Mouse (Mus musculus) embryonic facial prominence, embryonic 13.5 days (tissue): Measurements from ENCODE around the gene Wdr24. TPM values are rescaled to one million over a fixed set of nuclear protein-coding genes. Genes with fewer than 3 reads are reported as not detected.

Source experiments
- ATAC-seq: fragments of 200-750 bp; cut with Nextera tagmentation; 2 replicates; pipeline ENCODE4 v1.8.0; 2017; ENCODE audit warnings: low read depth; ENCODE audit not compliant: insufficient number of reproducible peaks, insufficient read depth, low FRiP score, low TSS enrichment
- H3K27ac ChIP-seq: fragments of 300-500 bp; sonication (generic); 2 replicates; pipeline ENCODE4 v1.5.1; 2015; ENCODE audit warnings: moderate library complexity, mild to moderate bottlenecking, inconsistent platforms
- H3K27me3 ChIP-seq: fragments of 300-500 bp; sonication (generic); 2 replicates; pipeline ENCODE4 v1.6.1; 2015; ENCODE audit warnings: mild to moderate bottlenecking, inconsistent platforms
- H3K36me3 ChIP-seq: fragments of 300-500 bp; sonication (generic); 2 replicates; pipeline ENCODE4 v1.6.1; 2015; ENCODE audit warnings: mild to moderate bottlenecking, inconsistent platforms
- H3K4me1 ChIP-seq: fragments of 300-500 bp; sonication (generic); 2 replicates; pipeline ENCODE4 v1.6.1; 2015; ENCODE audit warnings: inconsistent platforms
- H3K4me2 ChIP-seq: fragments of 300-500 bp; sonication (generic); 2 replicates; pipeline ENCODE4 v1.6.1; 2015; ENCODE audit warnings: moderate library complexity, mild to moderate bottlenecking, inconsistent platforms
- H3K4me3 ChIP-seq: fragments of 300-500 bp; sonication (generic); 2 replicates; pipeline ENCODE4 v1.5.1; 2015; ENCODE audit warnings: mild to moderate bottlenecking, inconsistent platforms
- H3K9ac ChIP-seq: fragments of 300-500 bp; sonication (generic); 2 replicates; pipeline ENCODE4 v1.6.1; 2015; ENCODE audit warnings: mild to moderate bottlenecking, inconsistent platforms
- H3K9me3 ChIP-seq: fragments of 300-500 bp; sonication (generic); 2 replicates; pipeline ENCODE4 v1.6.1; 2016; ENCODE audit warnings: inconsistent platforms
- WGBS: fragments of 180-500 bp; shearing (Covaris S2); methylation state at CpG from one replicate; pipeline ENCODE4 v1.1.7; 2015; ENCODE audit warnings: mixed read lengths; 5-methylcytosine and 5-hydroxymethylcytosine counted together
- polyA plus RNA-seq: library from polyadenylated mRNA; unstranded; fragments of >200 nt; fragmentation: Nextera tagmentation; extraction: Ambion mirVana; gene quantifications from 2 replicates; pipeline ENCODE4 v1.2.1, GENCODE M21; 2015

Wdr24 gene
- polyA plus RNA-seq, 1 experiment from 2014 or later = 30.0 TPM

DNA sequence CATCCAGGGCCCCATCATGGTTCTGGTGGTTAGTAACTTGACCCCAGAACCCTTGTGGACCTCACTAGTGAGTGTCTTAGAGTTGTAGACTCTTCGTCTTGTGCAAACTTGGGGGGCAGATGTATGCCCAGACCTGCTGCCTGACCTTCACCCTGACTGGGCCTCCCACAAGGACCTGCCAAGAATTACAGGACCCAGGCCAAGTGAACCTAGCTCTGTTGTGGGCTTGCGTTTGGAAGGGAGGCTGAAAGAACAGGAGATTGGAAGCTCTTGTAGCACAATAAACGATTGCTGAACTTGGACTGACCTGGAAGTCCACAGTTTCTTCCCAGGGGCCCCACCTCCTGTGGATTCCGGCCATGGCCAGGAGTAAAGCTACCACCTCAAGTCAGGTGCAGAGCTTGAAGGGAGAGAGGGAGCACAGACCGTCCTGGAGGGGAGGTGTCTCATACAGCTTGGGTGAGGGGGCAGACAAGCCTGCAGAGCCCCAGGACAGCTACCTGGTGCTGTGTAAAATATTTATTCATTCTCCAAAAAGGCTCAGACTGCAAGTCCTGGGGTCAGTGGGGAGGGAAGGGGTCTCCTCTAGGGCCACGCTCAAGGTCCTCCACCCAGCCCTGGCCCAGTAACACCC lies 10.7 kb downstream of the Wdr24 start:
- H3K4me1 ChIP-seq = peaks cover 72% of the 10 kb centered on the region

GRCm38 (mm10) chr17:25834595-25835222 lies 11.3 kb downstream of the Wdr24 start:
- H3K36me3 ChIP-seq = peaks cover 56% of the 10 kb centered on the region
- H3K27ac ChIP-seq = no peak overlapping the region
- no peak for ATAC-seq
- H3K4me1 ChIP-seq = peaks cover 68% of the 10 kb centered on the region
- H3K9ac ChIP-seq = peak overlapping the region; percentile 93
- peak overlapping the region; percentile 98 for H3K4me2 ChIP-seq
- peak overlapping the region; percentile 86 for H3K4me3 ChIP-seq
- WGBS = 83% methylated on average over 12 of the region's 12 CpGs
- no peaks in the 10 kb centered on the region for H3K9me3 ChIP-seq
- no peaks in the 10 kb centered on the region for H3K27me3 ChIP-seq

More for the DNA sequence above, 10.7 kb downstream of the Wdr24 start:
- Histone ChIP-seq H3K9me3 (no peaks in the 10 kb centered on the region), H3K4me3 (peak overlapping the region; percentile 86), H3K27me3 (no peaks in the 10 kb centered on the region), H3K36me3 (peaks cover 52% of the 10 kb centered on the region), H3K9ac (peak overlapping the region; percentile 93), H3K4me2 (peak overlapping the region; percentile 98), H3K27ac (peak overlapping the region; percentile 95)
- no peak for ATAC-seq
- 50% methylated on average over 6 of the region's 6 CpGs for WGBS

GRCm38 (mm10) chr17:25835301-25835700 lies 11.9 kb downstream of the Wdr24 start:
- H3K4me1 ChIP-seq = peaks cover 62% of the 10 kb centered on the region
- H3K4me3 ChIP-seq = peak overlapping the region; percentile 86; the same call in 1 of the 2 replicates
- 91% methylated on average over 7 of the region's 7 CpGs for WGBS
- H3K9ac ChIP-seq = peak overlapping the region; percentile 93; the same call in 1 of the 2 replicates
- peak overlapping the region; percentile 98 for H3K4me2 ChIP-seq
- H3K9me3 ChIP-seq = no peaks in the 10 kb centered on the region
- no peaks in the 10 kb centered on the region for H3K27me3 ChIP-seq
- no peak for ATAC-seq
- H3K36me3 ChIP-seq = peaks cover 56% of the 10 kb centered on the region
- H3K27ac ChIP-seq = no peak overlapping the region

DNA sequence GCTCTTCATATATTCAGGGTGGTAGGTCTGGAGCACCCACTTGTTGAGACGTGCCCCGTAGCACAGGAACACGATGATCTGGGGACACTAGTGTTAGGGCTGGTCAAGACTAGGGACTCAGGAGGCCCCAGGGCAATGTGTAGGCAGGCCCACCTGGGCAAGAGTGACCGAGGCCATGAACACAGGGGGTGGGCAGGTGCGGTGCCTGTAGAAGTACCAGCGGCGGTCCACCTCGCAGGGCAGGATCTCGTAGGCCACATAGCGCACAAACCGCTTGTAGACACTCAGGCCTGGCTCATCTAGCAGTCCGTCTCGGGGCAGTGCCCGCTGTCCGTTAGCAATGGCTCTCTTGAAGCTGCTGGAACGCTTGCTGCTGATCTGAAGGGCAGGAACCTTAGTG lies 12.4 kb downstream of the Wdr24 start:
- peaks cover 57% of the 10 kb centered on the region for H3K4me1 ChIP-seq
- no peak overlapping the region for H3K9ac ChIP-seq
- H3K4me3 ChIP-seq = no peak overlapping the region
- H3K9me3 ChIP-seq = no peaks in the 10 kb centered on the region
- H3K36me3 ChIP-seq = peaks cover 56% of the 10 kb centered on the region
- ATAC-seq = no peak
- H3K27ac ChIP-seq = 0 out of 2 replicates have a peak overlapping the region, but pooled peaks have one; percentile 16
- H3K4me2 ChIP-seq = peak overlapping the region; percentile 98
- 90% methylated on average over 16 of the region's 16 CpGs for WGBS
- H3K27me3 ChIP-seq = no peaks in the 10 kb centered on the region

DNA sequence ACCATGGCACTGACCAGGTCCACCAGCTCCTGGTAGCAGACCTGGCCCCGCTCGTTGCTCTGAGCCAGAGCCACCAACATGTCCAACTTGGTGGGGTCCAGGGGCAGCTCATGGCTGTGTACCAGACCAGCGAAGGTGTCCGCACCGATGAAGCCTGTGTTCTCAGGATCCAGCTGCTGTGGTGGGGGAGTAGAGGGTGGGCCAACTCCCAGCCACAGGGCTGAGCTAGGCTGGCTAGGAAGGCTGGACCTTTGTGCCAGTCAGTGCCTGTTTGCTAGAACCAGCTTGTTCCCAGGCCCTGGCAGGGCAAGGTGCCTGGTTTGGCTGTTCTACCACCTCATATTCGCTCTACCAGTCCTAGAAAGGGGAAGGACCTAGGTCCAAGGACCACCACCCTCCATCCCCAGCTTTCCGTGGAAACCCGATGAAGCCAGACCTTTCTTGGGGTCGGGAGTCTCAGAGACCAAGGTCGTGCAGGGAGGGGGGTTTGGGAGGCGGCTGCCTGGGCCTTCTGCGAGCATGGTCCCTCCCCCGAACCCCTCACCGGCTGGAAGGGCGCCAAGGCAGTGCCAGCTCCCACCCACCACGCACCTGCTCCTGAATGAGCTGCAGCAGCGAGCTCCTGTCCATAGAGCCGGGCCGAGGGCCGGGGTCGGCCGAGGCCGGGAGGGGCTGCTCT lies 13.1 kb downstream of the Wdr24 start:
- WGBS = 25% methylated on average over 23 of the region's 23 CpGs
- H3K4me2 ChIP-seq = peak overlapping the region; percentile 98
- peak overlapping the region; percentile 72 for H3K9ac ChIP-seq
- no peaks in the 10 kb centered on the region for H3K9me3 ChIP-seq
- no peak for ATAC-seq
- peaks cover 56% of the 10 kb centered on the region for H3K36me3 ChIP-seq
- no peaks in the 10 kb centered on the region for H3K27me3 ChIP-seq
- peak overlapping the region; percentile 39; the same call in 1 of the 2 replicates for H3K27ac ChIP-seq
- peak overlapping the region; percentile 43 for H3K4me3 ChIP-seq
- H3K4me1 ChIP-seq = peaks cover 50% of the 10 kb centered on the region

DNA sequence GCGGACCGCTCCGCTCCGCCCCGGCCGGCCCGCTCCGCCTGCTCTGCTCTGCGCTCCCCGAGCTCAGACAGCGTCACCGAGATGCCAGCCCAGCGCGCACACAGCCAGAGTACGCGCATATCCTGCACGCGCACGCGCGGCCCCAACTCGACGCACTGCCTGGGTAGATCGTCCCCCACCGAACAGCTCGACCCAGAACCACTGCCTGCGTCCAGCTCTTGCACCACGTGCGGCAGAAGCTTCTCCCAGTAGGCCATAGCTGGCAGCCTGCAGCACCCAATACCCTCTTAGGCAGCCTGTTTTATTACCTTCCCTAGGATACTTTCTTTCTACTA lies 13.6 kb downstream of the Wdr24 start, which contains the start of gene Rhbdl1:
TSS of gene Rhbdl1 (minus strand) at position 220 of the 335 bp plus-strand sequence.
- WGBS = 3% methylated on average over 29 of the region's 29 CpGs
- Histone ChIP-seq H3K9ac (peak within 1 kb of the TSS; percentile 72), H3K27ac (peak within 1 kb of the TSS; percentile 39; the same call in 1 of the 2 replicates), H3K4me1 (peaks cover 44% of the 10 kb centered on the region), H3K9me3 (no peaks in the 10 kb centered on the region), H3K4me3 (peak within 1 kb of the TSS; percentile 43), H3K36me3 (peaks cover 58% of the 10 kb centered on the region), H3K4me2 (peak within 1 kb of the TSS; percentile 98), H3K27me3 (no peaks in the 10 kb centered on the region)
- ATAC-seq = no peak

- no peak for ATAC-seq
- H3K9me3 ChIP-seq = no peaks in the 10 kb centered on the region
- H3K4me2 ChIP-seq = peak overlapping the region; percentile 98
- peak overlapping the region; percentile 43 for H3K4me3 ChIP-seq
- 0 out of 2 replicates have a peak overlapping the region, but pooled peaks have one; percentile 39 for H3K27ac ChIP-seq
- 53% methylated on average over 3 of the region's 3 CpGs for WGBS
- H3K9ac ChIP-seq = peak overlapping the region; percentile 72
- H3K27me3 ChIP-seq = no peaks in the 10 kb centered on the region
- peaks cover 43% of the 10 kb centered on the region for H3K4me1 ChIP-seq
- peaks cover 63% of the 10 kb centered on the region for H3K36me3 ChIP-seq
Observed at GRCm38 (mm10) chr17:25837533-25837932, 14.1 kb downstream of the Wdr24 start.

DNA sequence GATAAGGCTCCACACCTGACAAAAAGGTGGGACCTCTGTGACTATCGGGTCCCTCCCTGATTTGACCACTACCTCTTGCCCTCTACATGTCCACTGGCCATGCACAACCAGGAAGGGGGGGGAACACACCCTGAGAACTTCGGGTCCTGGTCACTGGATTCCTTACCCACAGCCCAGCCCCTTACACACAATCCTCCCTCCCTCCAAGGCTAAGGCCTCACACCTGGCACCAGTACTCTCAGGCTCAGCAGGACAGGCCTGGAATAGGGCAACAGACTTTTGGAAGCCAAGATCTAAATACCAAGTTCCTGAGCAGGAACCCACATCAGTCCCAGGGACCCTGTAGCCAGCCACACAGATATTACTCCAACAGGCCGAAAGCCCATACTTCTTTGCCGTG lies 15.5 kb downstream of the Wdr24 start:
- WGBS = 91% methylated on average over 4 of the region's 4 CpGs
- H3K36me3 ChIP-seq = peaks cover 64% of the 10 kb centered on the region
- 0 out of 2 replicates have a peak overlapping the region, but pooled peaks have one; percentile 6 for H3K9ac ChIP-seq
- H3K4me2 ChIP-seq = no peak overlapping the region
- H3K4me1 ChIP-seq = peaks cover 48% of the 10 kb centered on the region
- no peak overlapping the region for H3K4me3 ChIP-seq
- H3K9me3 ChIP-seq = no peaks in the 10 kb centered on the region
- ATAC-seq = no peak
- H3K27ac ChIP-seq = no peak overlapping the region
- H3K27me3 ChIP-seq = no peaks in the 10 kb centered on the region

DNA sequence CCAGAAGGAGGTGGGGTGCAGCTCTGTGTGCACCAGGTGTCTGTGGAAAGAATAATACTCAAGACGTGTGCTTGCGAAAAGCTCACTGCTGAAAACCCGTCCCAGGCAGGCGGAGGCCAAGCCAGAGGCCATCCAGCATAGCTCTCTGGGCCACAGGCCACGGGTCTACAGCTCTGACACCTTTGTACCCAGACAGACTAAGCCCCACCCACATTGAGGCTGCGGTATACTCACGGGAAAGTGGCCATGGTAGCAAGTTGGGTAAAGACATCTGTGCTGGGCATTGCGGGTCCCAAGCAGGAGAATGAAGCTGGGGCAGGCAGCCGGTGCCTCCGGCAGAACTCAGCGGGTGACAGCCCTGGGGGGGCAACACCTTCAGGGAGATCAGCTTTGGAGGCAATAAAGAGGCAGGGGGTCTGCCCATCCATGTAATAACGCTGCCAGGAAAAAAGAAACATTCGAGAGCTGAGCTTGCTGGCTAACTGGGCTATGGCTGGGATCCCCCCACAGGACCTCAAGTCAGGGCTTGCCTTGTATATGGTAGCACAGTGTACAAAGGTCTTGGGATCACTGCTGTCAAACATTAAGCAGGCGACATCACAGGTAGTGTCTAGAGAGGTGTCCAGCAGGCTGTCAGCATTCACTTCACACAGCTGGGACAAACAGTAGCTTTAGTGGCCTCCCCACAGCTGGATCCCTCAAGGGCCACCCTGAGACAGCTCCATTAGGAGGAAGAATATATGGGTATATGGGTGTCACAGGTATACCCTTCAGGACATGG lies 16.2 kb downstream of the Wdr24 start:
- 81% methylated on average over 14 of the region's 14 CpGs for WGBS
- peaks cover 62% of the 10 kb centered on the region for H3K36me3 ChIP-seq

GRCm38 (mm10) chr17:25840519-25840918 lies 17.1 kb downstream of the Wdr24 start:
- Histone ChIP-seq H3K36me3 (peaks cover 59% of the 10 kb centered on the region), H3K9ac (0 out of 2 replicates have a peak overlapping the region, but pooled peaks have one; percentile 6), H3K4me1 (peaks cover 38% of the 10 kb centered on the region), H3K27ac (no peak overlapping the region), H3K27me3 (no peaks in the 10 kb centered on the region), H3K4me3 (no peak overlapping the region), H3K9me3 (no peaks in the 10 kb centered on the region), H3K4me2 (no peak overlapping the region)
- WGBS = 95% methylated on average over 6 of the region's 6 CpGs
- ATAC-seq = no peak

More for the DNA sequence above, 16.2 kb downstream of the Wdr24 start:
- no peak overlapping the region for H3K27ac ChIP-seq
- H3K27me3 ChIP-seq = no peaks in the 10 kb centered on the region
- 0 out of 2 replicates have a peak overlapping the region, but pooled peaks have one; percentile 6 for H3K9ac ChIP-seq
- H3K4me3 ChIP-seq = no peak overlapping the region
- H3K4me2 ChIP-seq = no peak overlapping the region
- ATAC-seq = no peak
- peaks cover 43% of the 10 kb centered on the region for H3K4me1 ChIP-seq
- no peaks in the 10 kb centered on the region for H3K9me3 ChIP-seq
